Mouse (Mus musculus): ENCODE results near the gene Mdc1. TPM values are rescaled to one million over a fixed set of nuclear protein-coding genes. Genes with fewer than 3 reads are reported as not detected.
A peak's percentile ranks its signal among the peaks of the same experiment; 100 is the strongest.

Gene Mdc1
- polyA plus RNA-seq, 1 experiment from 2014 or later = 10.0 TPM

- H3K27me3 ChIP-seq (ENCODE audit: control insufficient read depth, insufficient read depth, low read depth, low read length) = peaks cover 62% of the 10 kb centered on the region
- H3K27ac ChIP-seq (ENCODE audit: low read length) = peak overlapping the region; percentile 78
- no peak for ATAC-seq (ENCODE audit: low read depth)
- peaks cover 3% of the 10 kb centered on the region; the same call in 1 of the 2 replicates for H3K36me3 ChIP-seq (ENCODE audit: control insufficient read depth, insufficient read depth)
- H3K9me3 ChIP-seq (replicated peaks; ENCODE audit: control insufficient read depth, low read length) = peaks cover 2% of the 10 kb centered on the region; the same call in 1 of the 2 replicates
- WGBS (ENCODE audit: insufficient replicate concordance) = 11% methylated on average over 17 of the region's 17 CpGs
- H3K4me1 ChIP-seq (ENCODE audit: control insufficient read depth, low read depth, low read length) = peaks cover 28% of the 10 kb centered on the region
- peak overlapping the region; percentile 57 for H3K4me3 ChIP-seq (ENCODE audit: low read depth, low read length)
- H3K4me2 ChIP-seq (ENCODE audit: low read depth, low read length) = peak overlapping the region; percentile 42
- H3K9ac ChIP-seq (ENCODE audit: low read depth, low read length) = peak overlapping the region; percentile 54
Measured at GRCm38 (mm10) chr17:35868165-35868820, 27.0 kb downstream of the Mdc1 start.

- Histone ChIP-seq H3K27ac (ENCODE audit: low read length) (peak overlapping the region; percentile 78), H3K4me3 (ENCODE audit: low read depth, low read length) (peak overlapping the region; percentile 57), H3K36me3 (ENCODE audit: control insufficient read depth, insufficient read depth) (peaks cover 3% of the 10 kb centered on the region; the same call in 1 of the 2 replicates), H3K27me3 (ENCODE audit: control insufficient read depth, insufficient read depth, low read depth, low read length) (peaks cover 62% of the 10 kb centered on the region), H3K9me3 (replicated peaks; ENCODE audit: control insufficient read depth, low read length) (peaks cover 2% of the 10 kb centered on the region; the same call in 1 of the 2 replicates), H3K4me1 (ENCODE audit: control insufficient read depth, low read depth, low read length) (peaks cover 35% of the 10 kb centered on the region), H3K4me2 (ENCODE audit: low read depth, low read length) (peak overlapping the region; percentile 42), H3K9ac (ENCODE audit: low read depth, low read length) (peak overlapping the region; percentile 54)
- WGBS (ENCODE audit: insufficient replicate concordance) = 3% methylated on average over 7 of the region's 7 CpGs
- ATAC-seq (ENCODE audit: low read depth) = no peak
Measured at GRCm38 (mm10) chr17:35868961-35869345, 27.6 kb downstream of the Mdc1 start.

GRCm38 (mm10) chr17:35869346-35870067 lies 28.2 kb downstream of the Mdc1 start:
- H3K4me3 ChIP-seq (ENCODE audit: low read depth, low read length) = peak overlapping the region; percentile 57
- H3K4me1 ChIP-seq (ENCODE audit: control insufficient read depth, low read depth, low read length) = peaks cover 40% of the 10 kb centered on the region
- peak; percentile 68 for ATAC-seq (ENCODE audit: low read depth)
- peak overlapping the region; percentile 42 for H3K4me2 ChIP-seq (ENCODE audit: low read depth, low read length)
- peaks cover 3% of the 10 kb centered on the region; the same call in 1 of the 2 replicates for H3K36me3 ChIP-seq (ENCODE audit: control insufficient read depth, insufficient read depth)
- WGBS (ENCODE audit: insufficient replicate concordance) = 8% methylated on average over 7 of the region's 7 CpGs
- peaks cover 56% of the 10 kb centered on the region for H3K27me3 ChIP-seq (ENCODE audit: control insufficient read depth, insufficient read depth, low read depth, low read length)
- peaks cover 2% of the 10 kb centered on the region; the same call in 1 of the 2 replicates for H3K9me3 ChIP-seq (replicated peaks; ENCODE audit: control insufficient read depth, low read length)
- peak overlapping the region; percentile 54 for H3K9ac ChIP-seq (ENCODE audit: low read depth, low read length)
- peak overlapping the region; percentile 78 for H3K27ac ChIP-seq (ENCODE audit: low read length)

- peaks cover 48% of the 10 kb centered on the region for H3K27me3 ChIP-seq (ENCODE audit: control insufficient read depth, insufficient read depth, low read depth, low read length)
- H3K36me3 ChIP-seq (ENCODE audit: control insufficient read depth, insufficient read depth) = peaks cover 3% of the 10 kb centered on the region; the same call in 1 of the 2 replicates
- H3K4me1 ChIP-seq (ENCODE audit: control insufficient read depth, low read depth, low read length) = peaks cover 39% of the 10 kb centered on the region
- H3K9ac ChIP-seq (ENCODE audit: low read depth, low read length) = no peak overlapping the region
- H3K27ac ChIP-seq (ENCODE audit: low read length) = peak overlapping the region; percentile 78
- 19% methylated on average over 9 of the region's 9 CpGs for WGBS (ENCODE audit: insufficient replicate concordance)
- H3K9me3 ChIP-seq (replicated peaks; ENCODE audit: control insufficient read depth, low read length) = peaks cover 2% of the 10 kb centered on the region; the same call in 1 of the 2 replicates
- H3K4me3 ChIP-seq (ENCODE audit: low read depth, low read length) = peak overlapping the region; percentile 57
- H3K4me2 ChIP-seq (ENCODE audit: low read depth, low read length) = peak overlapping the region; percentile 42
- peak; percentile 20 for ATAC-seq (ENCODE audit: low read depth)
Measured at GRCm38 (mm10) chr17:35870151-35870883, 29.0 kb downstream of the Mdc1 start.

- peak overlapping the region; percentile 65 for H3K27ac ChIP-seq (ENCODE audit: low read length)
- peaks cover 31% of the 10 kb centered on the region for H3K4me1 ChIP-seq (ENCODE audit: control insufficient read depth, low read depth, low read length)
- no peak overlapping the region for H3K9ac ChIP-seq (ENCODE audit: low read depth, low read length)
- H3K9me3 ChIP-seq (replicated peaks; ENCODE audit: control insufficient read depth, low read length) = peaks cover 2% of the 10 kb centered on the region; the same call in 1 of the 2 replicates
- peaks cover 40% of the 10 kb centered on the region for H3K27me3 ChIP-seq (ENCODE audit: control insufficient read depth, insufficient read depth, low read depth, low read length)
- no peak for ATAC-seq (ENCODE audit: low read depth)
- H3K4me3 ChIP-seq (ENCODE audit: low read depth, low read length) = peak overlapping the region; percentile 39
- H3K36me3 ChIP-seq (ENCODE audit: control insufficient read depth, insufficient read depth) = peaks cover 3% of the 10 kb centered on the region; the same call in 1 of the 2 replicates
- peak overlapping the region; percentile 41 for H3K4me2 ChIP-seq (ENCODE audit: low read depth, low read length)
- 32% methylated on average over 8 of the region's 8 CpGs for WGBS (ENCODE audit: insufficient replicate concordance)
Measured at GRCm38 (mm10) chr17:35870884-35871696, 29.8 kb downstream of the Mdc1 start.

GRCm38 (mm10) chr17:35873774-35874519 lies 32.6 kb downstream of the Mdc1 start:
- no peak overlapping the region for H3K27ac ChIP-seq (ENCODE audit: low read length)
- peak; percentile 45 for ATAC-seq (ENCODE audit: low read depth)
- peaks cover 12% of the 10 kb centered on the region for H3K27me3 ChIP-seq (ENCODE audit: control insufficient read depth, insufficient read depth, low read depth, low read length)
- H3K4me3 ChIP-seq (ENCODE audit: low read depth, low read length) = no peak overlapping the region
- peak overlapping the region; percentile 22 for H3K9ac ChIP-seq (ENCODE audit: low read depth, low read length)
- H3K4me1 ChIP-seq (ENCODE audit: control insufficient read depth, low read depth, low read length) = peaks cover 27% of the 10 kb centered on the region
- 6% methylated on average over 21 of the region's 21 CpGs for WGBS (ENCODE audit: insufficient replicate concordance)
- peaks cover 3% of the 10 kb centered on the region; the same call in 1 of the 2 replicates for H3K36me3 ChIP-seq (ENCODE audit: control insufficient read depth, insufficient read depth)
- peaks cover 2% of the 10 kb centered on the region; the same call in 1 of the 2 replicates for H3K9me3 ChIP-seq (replicated peaks; ENCODE audit: control insufficient read depth, low read length)
- peak overlapping the region; percentile 33 for H3K4me2 ChIP-seq (ENCODE audit: low read depth, low read length)

GRCm38 (mm10) chr17:35874721-35875120 lies 33.4 kb downstream of the Mdc1 start:
- WGBS (ENCODE audit: insufficient replicate concordance) = 76% methylated on average over 6 of the region's 6 CpGs

More at GRCm38 (mm10) chr17:35874721-35875120, 33.4 kb downstream of the Mdc1 start:
- Histone ChIP-seq H3K4me1 (ENCODE audit: control insufficient read depth, low read depth, low read length) (peaks cover 27% of the 10 kb centered on the region), H3K27ac (ENCODE audit: low read length) (no peak overlapping the region), H3K36me3 (ENCODE audit: control insufficient read depth, insufficient read depth) (peaks cover 3% of the 10 kb centered on the region; the same call in 1 of the 2 replicates), H3K9me3 (replicated peaks; ENCODE audit: control insufficient read depth, low read length) (peaks cover 2% of the 10 kb centered on the region; the same call in 1 of the 2 replicates), H3K9ac (ENCODE audit: low read depth, low read length) (no peak overlapping the region), H3K4me2 (ENCODE audit: low read depth, low read length) (no peak overlapping the region), H3K27me3 (ENCODE audit: control insufficient read depth, insufficient read depth, low read depth, low read length) (peaks cover 4% of the 10 kb centered on the region), H3K4me3 (ENCODE audit: low read depth, low read length) (no peak overlapping the region)
- no peak for ATAC-seq (ENCODE audit: low read depth)

Measured in liver, embryonic 16.5 days (tissue).